Mouse (Mus musculus): ENCODE data around the gene Rpl18. TPM values are rescaled to one million over a fixed set of nuclear protein-coding genes. Genes with fewer than 3 reads are reported as not detected.

The Rpl18 gene
- polyA plus RNA-seq, 1 experiment: 749 TPM

- DNase-seq (ENCODE audit: low read depth): no peak
Measured at GRCm38 (mm10) chr7:45701072-45701471, 14.2 kb upstream of the Rpl18 start.

GRCm38 (mm10) chr7:45701607-45702006 lies 13.7 kb upstream of the Rpl18 start:
- TF ChIP-seq CTCF (IDR thresholded peaks at IDR 0.05; ENCODE audit: borderline replicate concordance, extremely low read depth, insufficient read depth, insufficient read length): no peak
- TF ChIP-seq POLR2A (IDR thresholded peaks at IDR 0.05; ENCODE audit: borderline replicate concordance, extremely low read depth, insufficient read depth, insufficient read length, poor library complexity, severe bottlenecking): no peak
- no peak for DNase-seq (ENCODE audit: low read depth)

More at GRCm38 (mm10) chr7:45701072-45701471, 14.2 kb upstream of the Rpl18 start:
- no peak for TF ChIP-seq CTCF (IDR thresholded peaks at IDR 0.05; ENCODE audit: borderline replicate concordance, extremely low read depth, insufficient read depth, insufficient read length)
- TF ChIP-seq POLR2A (IDR thresholded peaks at IDR 0.05; ENCODE audit: borderline replicate concordance, extremely low read depth, insufficient read depth, insufficient read length, poor library complexity, severe bottlenecking): no peak

- TF ChIP-seq CTCF (IDR thresholded peaks at IDR 0.05; ENCODE audit: borderline replicate concordance, extremely low read depth, insufficient read depth, insufficient read length): no peak
- TF ChIP-seq POLR2A (IDR thresholded peaks at IDR 0.05; ENCODE audit: borderline replicate concordance, extremely low read depth, insufficient read depth, insufficient read length, poor library complexity, severe bottlenecking): no peak
- no peak for DNase-seq (ENCODE audit: low read depth)
Measured at GRCm38 (mm10) chr7:45702316-45702715, 12.9 kb upstream of the Rpl18 start.

GRCm38 (mm10) chr7:45702809-45703520 lies 12.3 kb upstream of the Rpl18 start:
- TF ChIP-seq POLR2A (IDR thresholded peaks at IDR 0.05; ENCODE audit: borderline replicate concordance, extremely low read depth, insufficient read depth, insufficient read length, poor library complexity, severe bottlenecking) (no peak), CTCF (IDR thresholded peaks at IDR 0.05; ENCODE audit: borderline replicate concordance, extremely low read depth, insufficient read depth, insufficient read length) (no peak)

GRCm38 (mm10) chr7:45703521-45704033 lies 11.7 kb upstream of the Rpl18 start:
- no peak for DNase-seq (ENCODE audit: low read depth)
- no peak for TF ChIP-seq POLR2A (IDR thresholded peaks at IDR 0.05; ENCODE audit: borderline replicate concordance, extremely low read depth, insufficient read depth, insufficient read length, poor library complexity, severe bottlenecking)
- TF ChIP-seq CTCF (IDR thresholded peaks at IDR 0.05; ENCODE audit: borderline replicate concordance, extremely low read depth, insufficient read depth, insufficient read length): no peak

More at GRCm38 (mm10) chr7:45702809-45703520, 12.3 kb upstream of the Rpl18 start:
- DNase-seq (ENCODE audit: low read depth): no peak

GRCm38 (mm10) chr7:45704046-45704559 lies 11.2 kb upstream of the Rpl18 start:
- peak; percentile 96 for DNase-seq (ENCODE audit: low read depth)
- TF ChIP-seq CTCF (IDR thresholded peaks at IDR 0.05; ENCODE audit: borderline replicate concordance, extremely low read depth, insufficient read depth, insufficient read length): no peak
- TF ChIP-seq POLR2A (IDR thresholded peaks at IDR 0.05; ENCODE audit: borderline replicate concordance, extremely low read depth, insufficient read depth, insufficient read length, poor library complexity, severe bottlenecking): 0 out of 2 replicates have a peak, but pooled peaks have one; percentile 5

GRCm38 (mm10) chr7:45704730-45705442 lies 10.4 kb upstream of the Rpl18 start, which contains the start of gene Dbp:
Gene Dbp (plus strand): TSS chr7:45705088.
- peak; percentile 100 for DNase-seq (ENCODE audit: low read depth)
- no peak for TF ChIP-seq POLR2A (IDR thresholded peaks at IDR 0.05; ENCODE audit: borderline replicate concordance, extremely low read depth, insufficient read depth, insufficient read length, poor library complexity, severe bottlenecking)
- no peak for TF ChIP-seq CTCF (IDR thresholded peaks at IDR 0.05; ENCODE audit: borderline replicate concordance, extremely low read depth, insufficient read depth, insufficient read length)

GRCm38 (mm10) chr7:45705443-45705864 lies 9.8 kb upstream of the Rpl18 start:
- DNase-seq (ENCODE audit: low read depth): no peak
- no peak for TF ChIP-seq POLR2A (IDR thresholded peaks at IDR 0.05; ENCODE audit: borderline replicate concordance, extremely low read depth, insufficient read depth, insufficient read length, poor library complexity, severe bottlenecking)
- TF ChIP-seq CTCF (IDR thresholded peaks at IDR 0.05; ENCODE audit: borderline replicate concordance, extremely low read depth, insufficient read depth, insufficient read length): no peak

- TF ChIP-seq POLR2A (IDR thresholded peaks at IDR 0.05; ENCODE audit: borderline replicate concordance, extremely low read depth, insufficient read depth, insufficient read length, poor library complexity, severe bottlenecking) (no peak), CTCF (IDR thresholded peaks at IDR 0.05; ENCODE audit: borderline replicate concordance, extremely low read depth, insufficient read depth, insufficient read length) (no peak)
- peak; percentile 41 for DNase-seq (ENCODE audit: low read depth)
Measured at GRCm38 (mm10) chr7:45705873-45706281, 9.4 kb upstream of the Rpl18 start.

GRCm38 (mm10) chr7:45706721-45707241 lies 8.5 kb upstream of the Rpl18 start:
- TF ChIP-seq POLR2A (IDR thresholded peaks at IDR 0.05; ENCODE audit: borderline replicate concordance, extremely low read depth, insufficient read depth, insufficient read length, poor library complexity, severe bottlenecking): peak; percentile 52; the same call in 1 of the 2 replicates
- TF ChIP-seq CTCF (IDR thresholded peaks at IDR 0.05; ENCODE audit: borderline replicate concordance, extremely low read depth, insufficient read depth, insufficient read length): no peak
- peak; percentile 86 for DNase-seq (ENCODE audit: low read depth)

Measured in brain, embryonic 14.5 days (tissue).